Mouse (Mus musculus): ENCODE measurements at regions not wholly inside any gene's neighbourhood (a gene's known extent, or its start where the extent isn't known, plus 50 kb on each side); places are given as distances from the start of the nearest gene placed in this dataset.
A peak's percentile ranks its signal among the peaks of the same experiment; 100 is the strongest.

DNA sequence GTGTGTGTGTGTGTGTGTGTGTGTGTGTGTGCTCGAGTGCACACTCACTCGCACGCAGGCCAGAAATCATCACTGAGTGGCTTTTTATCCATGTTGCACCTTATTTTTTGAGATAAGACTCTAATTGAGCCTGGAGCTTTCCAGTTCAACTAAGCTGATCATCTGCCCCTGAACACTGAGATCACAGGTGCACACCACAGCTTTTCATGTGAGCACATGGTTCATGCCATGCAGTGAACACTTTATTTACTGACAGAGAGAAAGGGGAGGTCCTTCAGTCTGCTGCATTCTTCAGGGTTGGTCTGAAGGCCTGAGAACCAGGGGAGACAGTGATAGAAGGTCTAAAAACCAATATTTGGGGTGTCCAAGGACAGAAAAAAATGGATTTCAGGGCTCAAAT lies 161.7 kb upstream of the Olig3 start:
- WGBS, result 85% methylated on average over 3 of the region's 3 CpGs
- no peak overlapping the region for H3K4me2 ChIP-seq (ENCODE audit: low read depth, low read length)

GRCm38 (mm10) chr10:19192971-19193758 lies 163.2 kb upstream of the Olig3 start:
- WGBS, result 54% methylated on average over 5 of the region's 5 CpGs
- no peak overlapping the region for H3K4me3 ChIP-seq (ENCODE audit: low read length)
- H3K36me3 ChIP-seq (ENCODE audit: control insufficient read depth, insufficient read depth, low read length), result no peaks in the 10 kb centered on the region
- H3K27ac ChIP-seq (ENCODE audit: low read length), result no peak overlapping the region
- H3K9ac ChIP-seq (ENCODE audit: low read length), result no peak overlapping the region
- no peaks in the 10 kb centered on the region for H3K9me3 ChIP-seq (ENCODE audit: control insufficient read depth, low read length)
- no peaks in the 10 kb centered on the region for H3K27me3 ChIP-seq (ENCODE audit: control insufficient read depth, insufficient read depth, low read depth, low read length)
- H3K4me2 ChIP-seq (ENCODE audit: low read depth, low read length), result no peak overlapping the region
- H3K4me1 ChIP-seq (replicated peaks; ENCODE audit: control insufficient read depth, insufficient read depth, low read length), result peaks cover 4% of the 10 kb centered on the region
- no peak for ATAC-seq (ENCODE audit: low read depth)

More for the DNA sequence above, 161.7 kb upstream of the Olig3 start:
- peaks cover 2% of the 10 kb centered on the region; the same call in 1 of the 2 replicates for H3K4me1 ChIP-seq (replicated peaks; ENCODE audit: control insufficient read depth, insufficient read depth, low read length)
- no peak overlapping the region for H3K27ac ChIP-seq (ENCODE audit: low read length)
- ATAC-seq (ENCODE audit: low read depth), result no peak
- H3K27me3 ChIP-seq (ENCODE audit: control insufficient read depth, insufficient read depth, low read depth, low read length), result no peaks in the 10 kb centered on the region
- H3K9me3 ChIP-seq (ENCODE audit: control insufficient read depth, low read length), result no peaks in the 10 kb centered on the region
- H3K36me3 ChIP-seq (ENCODE audit: control insufficient read depth, insufficient read depth, low read length), result no peaks in the 10 kb centered on the region
- H3K9ac ChIP-seq (ENCODE audit: low read length), result no peak overlapping the region
- no peak overlapping the region for H3K4me3 ChIP-seq (ENCODE audit: low read length)

GRCm38 (mm10) chr10:19192221-19192620 lies 164.1 kb upstream of the Olig3 start:
- H3K4me2 ChIP-seq (ENCODE audit: low read depth, low read length), result no peak overlapping the region
- H3K4me3 ChIP-seq (ENCODE audit: low read length), result no peak overlapping the region
- H3K9me3 ChIP-seq (ENCODE audit: control insufficient read depth, low read length), result no peaks in the 10 kb centered on the region
- no peak overlapping the region for H3K27ac ChIP-seq (ENCODE audit: low read length)
- no peak overlapping the region for H3K9ac ChIP-seq (ENCODE audit: low read length)
- H3K36me3 ChIP-seq (ENCODE audit: control insufficient read depth, insufficient read depth, low read length), result no peaks in the 10 kb centered on the region
- peaks cover 5% of the 10 kb centered on the region for H3K4me1 ChIP-seq (replicated peaks; ENCODE audit: control insufficient read depth, insufficient read depth, low read length)
- peaks cover 2% of the 10 kb centered on the region; the same call in 1 of the 2 replicates for H3K27me3 ChIP-seq (ENCODE audit: control insufficient read depth, insufficient read depth, low read depth, low read length)
- WGBS, result 6% methylated on average over 1 of the region's 1 CpGs
- ATAC-seq (ENCODE audit: low read depth), result no peak

GRCm38 (mm10) chr10:19188082-19188742 lies 168.1 kb upstream of the Olig3 start:
- Histone ChIP-seq H3K4me1 (replicated peaks; ENCODE audit: control insufficient read depth, insufficient read depth, low read length) (peaks cover 5% of the 10 kb centered on the region), H3K9ac (ENCODE audit: low read length) (peak overlapping the region; percentile 60), H3K4me2 (ENCODE audit: low read depth, low read length) (peak overlapping the region; percentile 41), H3K27ac (ENCODE audit: low read length) (no peak overlapping the region), H3K4me3 (ENCODE audit: low read length) (peak overlapping the region; percentile 24), H3K27me3 (ENCODE audit: control insufficient read depth, insufficient read depth, low read depth, low read length) (peaks cover 2% of the 10 kb centered on the region; the same call in 1 of the 2 replicates), H3K9me3 (ENCODE audit: control insufficient read depth, low read length) (no peaks in the 10 kb centered on the region), H3K36me3 (ENCODE audit: control insufficient read depth, insufficient read depth, low read length) (no peaks in the 10 kb centered on the region)
- WGBS, result 15% methylated on average over 13 of the region's 13 CpGs
- ATAC-seq (ENCODE audit: low read depth), result no peak

- ATAC-seq (ENCODE audit: low read depth), result no peak
- WGBS, result 47% methylated on average over 4 of the region's 4 CpGs
- H3K4me3 ChIP-seq (ENCODE audit: low read length), result no peak overlapping the region
These were observed 168.6 kb upstream of the Olig3 start for GRCm38 (mm10) chr10:19187716-19188081.

GRCm38 (mm10) chr10:19187084-19187615 lies 169.2 kb upstream of the Olig3 start:
- Histone ChIP-seq H3K27ac (ENCODE audit: low read length) (no peak overlapping the region), H3K27me3 (ENCODE audit: control insufficient read depth, insufficient read depth, low read depth, low read length) (peaks cover 2% of the 10 kb centered on the region; the same call in 1 of the 2 replicates), H3K36me3 (ENCODE audit: control insufficient read depth, insufficient read depth, low read length) (no peaks in the 10 kb centered on the region), H3K9me3 (ENCODE audit: control insufficient read depth, low read length) (no peaks in the 10 kb centered on the region), H3K4me2 (ENCODE audit: low read depth, low read length) (no peak overlapping the region), H3K9ac (ENCODE audit: low read length) (no peak overlapping the region), H3K4me3 (ENCODE audit: low read length) (no peak overlapping the region), H3K4me1 (replicated peaks; ENCODE audit: control insufficient read depth, insufficient read depth, low read length) (peaks cover 3% of the 10 kb centered on the region)
- ATAC-seq (ENCODE audit: low read depth), result no peak
- WGBS, result 89% methylated on average over 2 of the region's 2 CpGs

More at GRCm38 (mm10) chr10:19187716-19188081, 168.6 kb upstream of the Olig3 start:
- Histone ChIP-seq H3K36me3 (ENCODE audit: control insufficient read depth, insufficient read depth, low read length) (no peaks in the 10 kb centered on the region), H3K27me3 (ENCODE audit: control insufficient read depth, insufficient read depth, low read depth, low read length) (peaks cover 2% of the 10 kb centered on the region; the same call in 1 of the 2 replicates), H3K9me3 (ENCODE audit: control insufficient read depth, low read length) (no peaks in the 10 kb centered on the region), H3K4me1 (replicated peaks; ENCODE audit: control insufficient read depth, insufficient read depth, low read length) (peaks cover 5% of the 10 kb centered on the region), H3K4me2 (ENCODE audit: low read depth, low read length) (no peak overlapping the region), H3K27ac (ENCODE audit: low read length) (no peak overlapping the region), H3K9ac (ENCODE audit: low read length) (peak overlapping the region; percentile 60; the same call in 1 of the 2 replicates)

DNA sequence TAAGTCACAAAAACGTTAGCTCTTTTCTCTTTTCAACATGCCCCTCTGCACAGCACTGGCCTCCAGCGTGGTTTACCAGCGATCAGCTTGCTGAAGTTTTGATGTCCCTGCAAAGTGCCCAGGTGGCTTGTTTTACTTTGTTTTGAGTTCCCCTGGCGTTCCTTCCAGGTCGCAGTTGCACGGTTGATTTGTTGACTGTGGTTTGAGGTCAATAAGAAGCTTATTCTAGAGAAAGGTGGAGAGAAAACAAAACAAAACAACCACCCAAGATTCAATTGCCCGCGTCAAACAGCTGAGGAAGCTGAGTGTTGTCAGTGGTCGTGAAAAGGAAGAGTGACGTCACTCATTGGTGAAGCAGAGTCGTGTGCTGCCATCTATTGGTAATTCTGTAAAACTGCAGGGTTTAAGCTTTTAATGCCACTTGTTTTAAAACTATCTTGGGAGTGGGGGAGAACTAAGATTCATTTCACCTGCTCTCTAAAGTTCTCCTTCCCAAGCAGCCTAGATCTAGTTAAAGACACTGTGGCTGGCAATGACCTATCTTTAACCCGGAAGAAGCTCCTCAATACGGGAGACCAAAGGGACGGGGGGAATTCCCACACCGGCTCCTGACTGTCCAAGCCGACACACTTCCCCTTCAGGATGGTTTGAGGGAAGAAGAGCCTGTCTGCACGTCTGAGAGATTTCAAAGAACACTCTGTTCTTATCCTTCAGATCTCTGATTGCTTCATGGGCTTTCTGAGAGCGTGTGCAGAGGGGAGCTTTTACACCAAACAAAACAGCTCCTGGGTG lies 170.3 kb upstream of the Olig3 start:
- peak overlapping the region; percentile 42 for H3K4me3 ChIP-seq (ENCODE audit: low read length)
- H3K36me3 ChIP-seq (ENCODE audit: control insufficient read depth, insufficient read depth, low read length), result no peaks in the 10 kb centered on the region
- ATAC-seq (ENCODE audit: low read depth), result peak; percentile 71
- no peak overlapping the region for H3K27ac ChIP-seq (ENCODE audit: low read length)
- peak overlapping the region; percentile 57 for H3K9ac ChIP-seq (ENCODE audit: low read length)
- H3K4me2 ChIP-seq (ENCODE audit: low read depth, low read length), result peak overlapping the region; percentile 56
- WGBS, result 4% methylated on average over 18 of the region's 18 CpGs
- no peaks in the 10 kb centered on the region for H3K9me3 ChIP-seq (ENCODE audit: control insufficient read depth, low read length)
- peaks cover 2% of the 10 kb centered on the region; the same call in 1 of the 2 replicates for H3K27me3 ChIP-seq (ENCODE audit: control insufficient read depth, insufficient read depth, low read depth, low read length)
- peaks cover 3% of the 10 kb centered on the region; the same call in 1 of the 2 replicates for H3K4me1 ChIP-seq (replicated peaks; ENCODE audit: control insufficient read depth, insufficient read depth, low read length)

GRCm38 (mm10) chr10:19184886-19185285 lies 169.4 kb upstream of the Tnfaip3 start:
- Histone ChIP-seq H3K4me3 (ENCODE audit: low read length) (no peak overlapping the region), H3K4me2 (ENCODE audit: low read depth, low read length) (no peak overlapping the region), H3K27ac (ENCODE audit: low read length) (no peak overlapping the region), H3K9ac (ENCODE audit: low read length) (no peak overlapping the region), H3K9me3 (ENCODE audit: control insufficient read depth, low read length) (no peaks in the 10 kb centered on the region), H3K4me1 (replicated peaks; ENCODE audit: control insufficient read depth, insufficient read depth, low read length) (peaks cover 3% of the 10 kb centered on the region; the same call in 1 of the 2 replicates), H3K27me3 (ENCODE audit: control insufficient read depth, insufficient read depth, low read depth, low read length) (peaks cover 2% of the 10 kb centered on the region; the same call in 1 of the 2 replicates), H3K36me3 (ENCODE audit: control insufficient read depth, insufficient read depth, low read length) (no peaks in the 10 kb centered on the region)
- 90% methylated on average over 7 of the region's 7 CpGs for WGBS
- ATAC-seq (ENCODE audit: low read depth), result no peak
